Mouse (Mus musculus) CH12.LX (cell line): ENCODE measurements at regions not wholly inside any gene's neighbourhood (a gene's known extent, or its start where the extent isn't known, plus 50 kb on each side); places are given as distances from the start of the nearest gene placed in this dataset.

Experiments
- DNase-seq: peaks from one replicate; pipeline ENCODE4 v3.0.0-alpha.2; 2013; ENCODE audit errors: extremely low read depth
- H3K27ac ChIP-seq: 2 replicates; pipeline ENCODE4 v1.5.1; 2012; ENCODE audit warnings: low read depth, mild to moderate bottlenecking, control low read depth, moderate library complexity; ENCODE audit not compliant: insufficient read depth
- H3K27me3 ChIP-seq: replicated peaks from 2 replicates; pipeline ENCODE3; 2012; ENCODE audit warnings: inconsistent platforms
- H3K36me3 ChIP-seq, 2 experiments: replicated peaks in 1 of 2; 2 replicates each; pipeline versions ENCODE3 to v1.6.1; 2012; ENCODE audit warnings: inconsistent platforms in 1 of 2, low read length in 1 of 2, mild to moderate bottlenecking in 1 of 2, mixed read lengths in 1 of 2, moderate library complexity in 1 of 2; ENCODE audit not compliant: control insufficient read depth in 1 of 2, insufficient read depth in 1 of 2
- H3K4me1 ChIP-seq, 2 experiments: 2 replicates each; pipeline ENCODE4 v1.6.1; 2012; ENCODE audit warnings: inconsistent platforms in 1 of 2, moderate library complexity in 1 of 2; ENCODE audit not compliant: insufficient read depth in 2 of 2, control insufficient read depth in 1 of 2
- H3K4me2 ChIP-seq: 2 replicates; pipeline ENCODE4 v1.6.1; 2012; ENCODE audit warnings: low read depth, mild to moderate bottlenecking, control low read depth; ENCODE audit not compliant: poor library complexity, insufficient read depth, severe bottlenecking
- H3K4me3 ChIP-seq, 3 experiments: fragments of 150-350 bp in 1 of 3; sonication (generic) in 1 of 3; replicated peaks in 1 of 3; 2 replicates each; pipeline versions ENCODE3 to v1.5.1; 2011 to 2012; ENCODE audit warnings: low read depth in 2 of 3, low read length in 2 of 3, mild to moderate bottlenecking in 2 of 3, moderate library complexity in 2 of 3, control low read depth in 1 of 3, improper control_type of control experiment in 1 of 3, inconsistent platforms in 1 of 3, mixed read lengths in 1 of 3; ENCODE audit not compliant: poor library complexity in 1 of 3
- H3K79me2 ChIP-seq: replicated peaks from 2 replicates; pipeline ENCODE4 v1.6.1; 2012; ENCODE audit warnings: mild to moderate bottlenecking, moderate library complexity; ENCODE audit not compliant: control insufficient read depth, poor library complexity, insufficient read depth, severe bottlenecking; ENCODE audit errors: extremely low read depth
- H3K9ac ChIP-seq: 2 replicates; pipeline ENCODE4 v1.6.1; 2012; ENCODE audit warnings: low read depth, mild to moderate bottlenecking, control low read depth, moderate library complexity; ENCODE audit not compliant: insufficient read depth
- H3K9me3 ChIP-seq: replicated peaks from 2 replicates; pipeline ENCODE3; 2012; ENCODE audit warnings: low read length, inconsistent platforms, mixed read lengths
- BHLHE40 ChIP-seq: IDR thresholded peaks from 2 replicates; pipeline ENCODE4 v1.6.1; 2011; ENCODE audit warnings: mild to moderate bottlenecking, low read depth, low read length, improper control_type of control experiment
- CHD1 ChIP-seq: IDR thresholded peaks from 2 replicates; pipeline ENCODE4 v1.6.1; 2012; ENCODE audit warnings: low read depth, low read length, improper control_type of control experiment, inconsistent platforms
- CHD2 ChIP-seq: IDR thresholded peaks from 2 replicates; pipeline ENCODE4 v1.6.1; 2011; ENCODE audit warnings: low read length, improper control_type of control experiment
- EP300 ChIP-seq: IDR thresholded peaks from 2 replicates; pipeline ENCODE4 v1.6.1; 2011; ENCODE audit warnings: low read length, improper control_type of control experiment
- ETS1 ChIP-seq: conservative IDR thresholded peaks from 2 replicates; pipeline ENCODE4 v1.6.1; 2012; ENCODE audit warnings: low read depth, mild to moderate bottlenecking, inconsistent platforms, low read length, improper control_type of control experiment, moderate library complexity
- GABPA ChIP-seq: IDR thresholded peaks from 2 replicates; pipeline ENCODE4 v1.6.1; 2012; ENCODE audit warnings: low read depth, low read length, improper control_type of control experiment, inconsistent platforms; ENCODE audit not compliant: insufficient replicate concordance
- HCFC1 ChIP-seq: IDR thresholded peaks from 2 replicates; pipeline ENCODE4 v1.6.1; 2012; ENCODE audit warnings: low read depth, mild to moderate bottlenecking, inconsistent platforms, low read length, improper control_type of control experiment
- JUND ChIP-seq: conservative IDR thresholded peaks from 2 replicates; pipeline ENCODE4 v1.6.1; 2011; ENCODE audit warnings: low read depth, low read length, improper control_type of control experiment
- KAT2A ChIP-seq: IDR thresholded peaks from 2 replicates; pipeline ENCODE4 v1.6.1; 2012; ENCODE audit warnings: low read length, improper control_type of control experiment, inconsistent platforms; ENCODE audit not compliant: insufficient replicate concordance
- MEF2A ChIP-seq: IDR thresholded peaks from 2 replicates; pipeline ENCODE4 v1.6.1; 2014; ENCODE audit warnings: low read depth, mild to moderate bottlenecking, inconsistent platforms, low read length, improper control_type of control experiment, borderline replicate concordance
- MXI1 ChIP-seq: IDR thresholded peaks from 2 replicates; pipeline ENCODE4 v1.6.1; 2011; ENCODE audit warnings: mild to moderate bottlenecking, low read depth, low read length, improper control_type of control experiment
- NELFE ChIP-seq: IDR thresholded peaks from 2 replicates; pipeline ENCODE4 v1.6.1; 2011; ENCODE audit warnings: low read depth, low read length, improper control_type of control experiment
- PAX5 ChIP-seq: IDR thresholded peaks from 2 replicates; pipeline ENCODE4 v1.6.1; 2012; ENCODE audit warnings: low read length, inconsistent platforms, mixed read lengths
- POLR2A ChIP-seq: IDR thresholded peaks from 2 replicates; pipeline ENCODE4 v1.6.1; 2011; ENCODE audit warnings: low read depth, mild to moderate bottlenecking, improper control_type of control experiment, low read length
- RAD21 ChIP-seq: IDR thresholded peaks from 2 replicates; pipeline ENCODE4 v1.6.1; 2011; ENCODE audit warnings: low read depth, mild to moderate bottlenecking, low read length, improper control_type of control experiment, moderate library complexity
- SIN3A ChIP-seq: IDR thresholded peaks from 2 replicates; pipeline ENCODE4 v1.6.1; 2012; ENCODE audit warnings: low read length, improper control_type of control experiment, inconsistent platforms
- SMC3 ChIP-seq: IDR thresholded peaks from 2 replicates; pipeline ENCODE4 v1.6.1; 2011; ENCODE audit warnings: low read depth, low read length, improper control_type of control experiment
- TBP ChIP-seq: conservative IDR thresholded peaks from 2 replicates; pipeline ENCODE4 v1.6.1; 2011; ENCODE audit warnings: low read depth, low read length, improper control_type of control experiment
- USF1 ChIP-seq: IDR thresholded peaks from 2 replicates; pipeline ENCODE4 v1.6.1; 2014; ENCODE audit warnings: low read depth, mild to moderate bottlenecking, inconsistent platforms, low read length, improper control_type of control experiment
- USF2 ChIP-seq: conservative IDR thresholded peaks from 2 replicates; pipeline ENCODE4 v1.6.1; 2011; ENCODE audit warnings: low read depth, low read length, improper control_type of control experiment
- ZC3H11A ChIP-seq: IDR thresholded peaks from 2 replicates; pipeline ENCODE4 v1.6.1; 2012; ENCODE audit warnings: low read depth, mild to moderate bottlenecking, inconsistent platforms, low read length, improper control_type of control experiment
- ZMIZ1 ChIP-seq: IDR thresholded peaks from 2 replicates; pipeline ENCODE4 v1.6.1; 2012; ENCODE audit warnings: low read depth, mild to moderate bottlenecking, inconsistent platforms, low read length, improper control_type of control experiment
- ZNF384 ChIP-seq: IDR thresholded peaks from 2 replicates; pipeline ENCODE4 v1.6.1; 2012; ENCODE audit warnings: low read depth, low read length, improper control_type of control experiment, inconsistent platforms
- dilution Hi-C: fragments of 300-500 bp; cut with MboI; formaldehyde crosslinking; loops from 2 replicates; pipeline ENCODE4 v1.14.3; 2020; ENCODE audit warnings: low sequenced_read_pairs; ENCODE audit not compliant: extremely low pct_unique_long_range_greater_than_20kb, extremely low pct_ligation_motif_present
- in situ Hi-C: fragments of 300-500 bp; cut with MboI; formaldehyde crosslinking; loops from 3 replicates; pipeline ENCODE4 v1.14.3; 2019; ENCODE audit warnings: low sequenced_read_pairs, low pct_ligation_motif_present, low pct_unique_long_range_greater_than_20kb, mixed read lengths

GRCm38 (mm10) chr3:114334334-114334733 lies 304.0 kb downstream of the Col11a1 start:
- H3K36me3 ChIP-seq = no peaks in the 10 kb centered on the region
- no peaks in the 10 kb centered on the region for H3K79me2 ChIP-seq
- in situ Hi-C loops (no loop called here), dilution Hi-C loops (no loop called here)
- H3K4me1 ChIP-seq = no peaks in the 10 kb centered on the region
- H3K4me2 ChIP-seq = no peak overlapping the region
- peaks cover 16% of the 10 kb centered on the region for H3K9me3 ChIP-seq
- H3K27me3 ChIP-seq = no peaks in the 10 kb centered on the region
- H3K27ac ChIP-seq = no peak overlapping the region
- H3K4me3 ChIP-seq = no peak overlapping the region
- no peak for DNase-seq
- H3K9ac ChIP-seq = no peak overlapping the region
- TF ChIP-seq HCFC1 = no peak
- no peak for TF ChIP-seq ETS1
- no peak for TF ChIP-seq ZNF384
- TF ChIP-seq TBP = no peak
- TF ChIP-seq RAD21 = no peak
- TF ChIP-seq GABPA = no peak
- no peak for TF ChIP-seq MXI1
- TF ChIP-seq JUND = no peak
- TF ChIP-seq USF1 = no peak
- TF ChIP-seq BHLHE40 = no peak
- TF ChIP-seq SIN3A = no peak
- TF ChIP-seq PAX5 = no peak

- Histone ChIP-seq H3K4me3 (no peak overlapping the region), H3K27me3 (no peaks in the 10 kb centered on the region), H3K9ac (no peak overlapping the region), H3K4me1 (no peaks in the 10 kb centered on the region), H3K9me3 (peaks cover 12% of the 10 kb centered on the region), H3K27ac (no peak overlapping the region), H3K36me3 (no peaks in the 10 kb centered on the region), H3K79me2 (no peaks in the 10 kb centered on the region)
- in situ Hi-C loops (no loop called here), dilution Hi-C loops (no loop called here)
- TF ChIP-seq EP300 (no peak), KAT2A (no peak), MEF2A (no peak), CHD1 (no peak), SIN3A (no peak), ZNF384 (no peak), POLR2A (no peak), SMC3 (no peak), ETS1 (no peak), BHLHE40 (no peak), ZC3H11A (no peak), NELFE (no peak), CHD2 (no peak), USF2 (no peak), ZMIZ1 (no peak)
- TF ChIP-seq, all 38 proteins: peak for 0
- no peak for DNase-seq
- no peak overlapping the region for H3K4me2 ChIP-seq
These were observed 313.4 kb downstream of the Col11a1 start for GRCm38 (mm10) chr3:114343714-114344113.
